ENCODE assay signal across 8 mouse cellular contexts in genomic region chr11:31870285-31871010, GRCm38 (mm10). TPM values are rescaled to one million over a fixed set of nuclear protein-coding genes. Genes with fewer than 3 reads are reported as not detected.
DNase-seq lines count a peak whose midpoint lies in the region; ATAC-seq and TF ChIP-seq lines count a peak whose summit lies in the region.

No protein-coding gene starts in this region.

- ATAC-seq in heart, embryonic 15.5 days (replicated peaks; ENCODE audit: insufficient number of reproducible peaks, insufficient read depth, low FRiP score, low read depth): peak; percentile 100
- ATAC-seq in liver, embryonic 14.5 days (ENCODE audit: insufficient read depth): peak; percentile 99
- peak; percentile 100 for ATAC-seq in neural tube, embryonic 11.5 days (ENCODE audit: insufficient read depth, low FRiP score, low TSS enrichment)
- peak; percentile 100 for ATAC-seq in stomach, postnatal 0 days (ENCODE audit: low FRiP score, low TSS enrichment)

- no peak for TF ChIP-seq CTCF in liver, embryonic 14.5 days (IDR thresholded peaks at IDR 0.05; ENCODE audit: low read depth)
- no peak for TF ChIP-seq CTCF in stomach, postnatal 0 days (IDR thresholded peaks at IDR 0.05; ENCODE audit: low read depth)

- WGBS in forebrain, embryonic 10.5 days: under 1% methylated on average over 53 of the region's 53 CpGs
- WGBS in heart, embryonic 15.5 days: under 1% methylated on average over 53 of the region's 53 CpGs
- WGBS in liver, embryonic 14.5 days (ENCODE audit: insufficient replicate concordance): under 1% methylated on average over 53 of the region's 53 CpGs
- WGBS in neural tube, embryonic 11.5 days: under 1% methylated on average over 52 of the region's 53 CpGs
- under 1% methylated on average over 51 of the region's 53 CpGs for WGBS in stomach, postnatal 0 days

- no peaks in the 10 kb centered on the region for H3K27me3 ChIP-seq in forebrain, embryonic 10.5 days (ENCODE audit: poor library complexity, severe bottlenecking)
- H3K27me3 ChIP-seq in heart, embryonic 15.5 days: no peaks in the 10 kb centered on the region
- H3K27me3 ChIP-seq in liver, embryonic 14.5 days (ENCODE audit: control insufficient read depth, insufficient read depth, low read length): no peaks in the 10 kb centered on the region
- no peaks in the 10 kb centered on the region for H3K27me3 ChIP-seq in neural tube, embryonic 11.5 days (ENCODE audit: control insufficient read depth, insufficient read depth, low read length)
- no peaks in the 10 kb centered on the region for H3K27me3 ChIP-seq in stomach, postnatal 0 days (ENCODE audit: control insufficient read depth, insufficient read depth, low read length)

- H3K4me1 ChIP-seq in forebrain, embryonic 10.5 days: peaks cover 27% of the 10 kb centered on the region
- H3K4me1 ChIP-seq in heart, embryonic 15.5 days (replicated peaks): peaks cover 20% of the 10 kb centered on the region
- H3K4me1 ChIP-seq in liver, embryonic 14.5 days (replicated peaks; ENCODE audit: control insufficient read depth in 2 of 2, insufficient read depth in 2 of 2, low read length in 1 of 2): peaks cover 25 to 34% of the 10 kb centered on the region in 2 experiments
- no peaks in the 10 kb centered on the region; the same call in 1 of the 2 replicates for H3K4me1 ChIP-seq in neural tube, embryonic 11.5 days (ENCODE audit: control insufficient read depth, insufficient read depth, low read length)
- 0 out of 2 replicates have a peak, but pooled peaks cover 5% of the 10 kb centered on the region for H3K4me1 ChIP-seq in stomach, postnatal 0 days (replicated peaks; ENCODE audit: control insufficient read depth, insufficient read depth)

- no peaks in the 10 kb centered on the region for H3K36me3 ChIP-seq in forebrain, embryonic 10.5 days (replicated peaks)
- no peaks in the 10 kb centered on the region for H3K36me3 ChIP-seq in heart, embryonic 15.5 days
- peaks cover 28% of the 10 kb centered on the region for H3K36me3 ChIP-seq in liver, embryonic 14.5 days (replicated peaks; ENCODE audit: control insufficient read depth, insufficient read depth, low read depth)
- no peaks in the 10 kb centered on the region for H3K36me3 ChIP-seq in neural tube, embryonic 11.5 days (ENCODE audit: control insufficient read depth, insufficient read depth, low read length)
- no peaks in the 10 kb centered on the region for H3K36me3 ChIP-seq in stomach, postnatal 0 days (ENCODE audit: control insufficient read depth, insufficient read depth, low read length)

- H3K9ac ChIP-seq in heart, embryonic 15.5 days: peak overlapping the region; percentile 76
- peak overlapping the region; percentile 97 for H3K9ac ChIP-seq in liver, embryonic 14.5 days (replicated peaks)
- peak overlapping the region; percentile 81 for H3K9ac ChIP-seq in neural tube, embryonic 11.5 days (ENCODE audit: low read length)
- peak overlapping the region; percentile 87 for H3K9ac ChIP-seq in stomach, postnatal 0 days (ENCODE audit: low read length)

- peak; percentile 54; the same call in 1 of the 2 replicates for TF ChIP-seq EP300 in liver, embryonic 14.5 days (IDR thresholded peaks at IDR 0.05; ENCODE audit: low read depth)
- TF ChIP-seq EP300 in stomach, postnatal 0 days (optimal IDR thresholded peaks at IDR 0.05): peak; percentile 85

- DNase-seq in CD8-positive naive resting alpha-beta T cell, adult 2 months (ENCODE audit: low read depth in 2 of 2, low spot score in 2 of 2): peak; percentile 97 to 98
- DNase-seq in c-Kit-positive CD71-negative TER-119-negative erythroid progenitor cells, embryonic 14.5 days (ENCODE audit: low read depth): peak; percentile 99
- DNase-seq in forebrain, embryonic 10.5 days (ENCODE audit: extremely low spot score, low spot score): peak; percentile 98
- DNase-seq in kidney, postnatal 25 days: peak; percentile 100
- DNase-seq in liver, embryonic 14.5 days (ENCODE audit: low read depth in 3 of 3, low spot score in 3 of 3): peak; percentile 99
- DNase-seq in neural tube, embryonic 11.5 days (ENCODE audit: low spot score): peak; percentile 99
- DNase-seq in stomach, postnatal 0 days (ENCODE audit: low spot score): peak; percentile 99

- peak overlapping the region; percentile 96 for H3K27ac ChIP-seq in forebrain, embryonic 10.5 days
- H3K27ac ChIP-seq in heart, embryonic 15.5 days: peak overlapping the region; percentile 85
- H3K27ac ChIP-seq in liver, embryonic 14.5 days: peak overlapping the region; percentile 82
- H3K27ac ChIP-seq in neural tube, embryonic 11.5 days (ENCODE audit: low read depth, low read length): peak overlapping the region; percentile 85
- peak overlapping the region; percentile 91 for H3K27ac ChIP-seq in stomach, postnatal 0 days (replicated peaks)

- peak overlapping the region; percentile 86 for H3K4me3 ChIP-seq in forebrain, embryonic 10.5 days
- H3K4me3 ChIP-seq in heart, embryonic 15.5 days: peak overlapping the region; percentile 66
- H3K4me3 ChIP-seq in liver, embryonic 14.5 days (ENCODE audit: insufficient read depth in 1 of 2, low read depth in 2 of 2, low read length in 2 of 2): peak overlapping the region; percentile 78 to 83
- H3K4me3 ChIP-seq in neural tube, embryonic 11.5 days (ENCODE audit: low read depth, low read length): peak overlapping the region; percentile 85
- H3K4me3 ChIP-seq in stomach, postnatal 0 days (ENCODE audit: low read depth, low read length): peak overlapping the region; percentile 88

- H3K4me2 ChIP-seq in heart, embryonic 15.5 days: peak overlapping the region; percentile 68
- peak overlapping the region; percentile 90 for H3K4me2 ChIP-seq in liver, embryonic 14.5 days (ENCODE audit: low read depth)
- H3K4me2 ChIP-seq in neural tube, embryonic 11.5 days (ENCODE audit: low read depth): peak overlapping the region; percentile 81
- peak overlapping the region; percentile 90 for H3K4me2 ChIP-seq in stomach, postnatal 0 days (replicated peaks; ENCODE audit: low read depth)

- no peaks in the 10 kb centered on the region for H3K9me3 ChIP-seq in forebrain, embryonic 10.5 days
- H3K9me3 ChIP-seq in heart, embryonic 15.5 days (replicated peaks): no peaks in the 10 kb centered on the region
- H3K9me3 ChIP-seq in liver, embryonic 14.5 days (ENCODE audit: control insufficient read depth, low read length): no peaks in the 10 kb centered on the region
- H3K9me3 ChIP-seq in neural tube, embryonic 11.5 days (ENCODE audit: control insufficient read depth, low read length): no peaks in the 10 kb centered on the region
- no peaks in the 10 kb centered on the region for H3K9me3 ChIP-seq in stomach, postnatal 0 days (ENCODE audit: control insufficient read depth, low read length)

RNA-seq across cellular contexts. Expression of gene Cpeb4, which starts 1.6 kb away (rescaled TPM):
- 2.4 and 2.5 TPM in 2 replicates for polyA plus RNA-seq in forebrain, embryonic 10.5 days (2016; fragmentation: Nextera tagmentation; extraction: Ambion mirVana)
- 5.9 and 6.4 TPM in 2 replicates for polyA plus RNA-seq in heart, embryonic 15.5 days (2015; fragmentation: Nextera tagmentation; extraction: Ambion mirVana)
- polyA plus RNA-seq in liver, embryonic 14.5 days (2012; rRNA removed): 21.5 and 25.1 TPM in 2 replicates
- polyA plus RNA-seq in liver, embryonic 14.5 days (2014; fragmentation: Nextera tagmentation; extraction: Ambion mirVana): 28.7 and 29.4 TPM in 2 replicates
- polyA plus RNA-seq in neural tube, embryonic 11.5 days (2014; fragmentation: Nextera tagmentation; extraction: Ambion mirVana): 17.1 and 20.3 TPM in 2 replicates
- 5.7 and 6.1 TPM in 2 replicates for polyA plus RNA-seq in stomach, postnatal 0 days (2015; fragmentation: Nextera tagmentation; extraction: Ambion mirVana)

Comparison
In these comparisons a context has a peak if more than half of its experiments do, and no peak if none do; other contexts are left out.
1. Peak in every context shown above with its lines: DNase-seq, ATAC-seq, H3K4me3 ChIP-seq and H3K27ac ChIP-seq.